Mouse (Mus musculus) intestine, postnatal 0 days (tissue): ENCODE measurements around the gene Sirt6. TPM values are rescaled to one million over a fixed set of nuclear protein-coding genes. Genes with fewer than 3 reads are reported as not detected.
A peak's percentile ranks its signal among the peaks of the same experiment; 100 is the strongest.

ENCODE experiments used
- ATAC-seq: fragments of 200-750 bp; cut with Nextera tagmentation; 2 replicates; pipeline ENCODE4 v1.8.0; 2017; ENCODE audit warnings: mild to moderate bottlenecking, moderate TSS enrichment, moderate library complexity
- H3K27ac ChIP-seq: fragments of 300-500 bp; sonication (generic); 2 replicates; pipeline ENCODE4 v1.5.1; 2014; ENCODE audit warnings: mild to moderate bottlenecking, low read depth, low read length, moderate library complexity
- H3K27me3 ChIP-seq: fragments of 300-500 bp; sonication (generic); replicated peaks from 2 replicates; pipeline ENCODE4 v1.6.1; 2014; ENCODE audit warnings: low read length, mixed read lengths; ENCODE audit not compliant: control insufficient read depth, insufficient read depth
- H3K36me3 ChIP-seq: fragments of 300-500 bp; sonication (generic); 2 replicates; pipeline ENCODE4 v1.6.1; 2014; ENCODE audit warnings: mild to moderate bottlenecking, moderate library complexity; ENCODE audit not compliant: control insufficient read depth, insufficient read depth
- H3K4me1 ChIP-seq: fragments of 300-500 bp; sonication (generic); replicated peaks from 2 replicates; pipeline ENCODE4 v1.6.1; 2014; ENCODE audit warnings: antibody characterized with exemption, low read length, mixed read lengths; ENCODE audit not compliant: control insufficient read depth, insufficient read depth
- H3K4me2 ChIP-seq: fragments of 300-500 bp; sonication (generic); replicated peaks from 2 replicates; pipeline ENCODE4 v1.6.1; 2014; ENCODE audit warnings: low read depth, mild to moderate bottlenecking, moderate library complexity
- H3K4me3 ChIP-seq: fragments of 300-500 bp; sonication (generic); 2 replicates; pipeline ENCODE4 v1.5.1; 2014; ENCODE audit warnings: low read depth, low read length
- H3K9ac ChIP-seq: fragments of 300-500 bp; sonication (generic); 2 replicates; pipeline ENCODE4 v1.6.1; 2014; ENCODE audit warnings: mild to moderate bottlenecking, low read depth, low read length
- H3K9me3 ChIP-seq: fragments of 300-500 bp; sonication (generic); 2 replicates; pipeline ENCODE4 v1.6.1; 2016; ENCODE audit warnings: mixed run types; ENCODE audit not compliant: control insufficient read depth
- CTCF ChIP-seq: sonication (generic); IDR thresholded peaks from 2 replicates; pipeline ENCODE4 v1.5.1; 2016; ENCODE audit warnings: low read depth, mild to moderate bottlenecking, control low read depth, antibody characterized with exemption, moderate library complexity
- WGBS: fragments of 180-500 bp; shearing (Covaris S2); extraction: QIAGEN DNeasy Blood & Tissue Kit; methylation state at CpG from one replicate; pipeline ENCODE4 v1.1.7; 2014; 5-methylcytosine and 5-hydroxymethylcytosine counted together
- polyA plus RNA-seq: library from polyadenylated mRNA; unstranded; fragments of >200 nt; fragmentation: Nextera tagmentation; extraction: Ambion mirVana; gene quantifications from 2 replicates; pipeline ENCODE4 v1.2.1, GENCODE M21; 2015

Sirt6 gene
- polyA plus RNA-seq, 1 experiment from 2014 or later, result 13.5 TPM

GRCm38 (mm10) chr10:81604019-81604967 lies 23.3 kb downstream of the Sirt6 start:
- TF ChIP-seq CTCF, result no peak
- Histone ChIP-seq H3K27ac (peak overlapping the region; percentile 28; the same call in 1 of the 2 replicates), H3K36me3 (no peaks in the 10 kb centered on the region), H3K4me2 (peak overlapping the region; percentile 68), H3K27me3 (no peaks in the 10 kb centered on the region), H3K4me3 (no peak overlapping the region), H3K4me1 (peaks cover 17% of the 10 kb centered on the region), H3K9me3 (no peaks in the 10 kb centered on the region), H3K9ac (no peak overlapping the region)
- WGBS, result 69% methylated on average over 12 of the region's 12 CpGs
- ATAC-seq, result 0 out of 2 replicates have a peak, but pooled peaks have one; percentile 0

DNA sequence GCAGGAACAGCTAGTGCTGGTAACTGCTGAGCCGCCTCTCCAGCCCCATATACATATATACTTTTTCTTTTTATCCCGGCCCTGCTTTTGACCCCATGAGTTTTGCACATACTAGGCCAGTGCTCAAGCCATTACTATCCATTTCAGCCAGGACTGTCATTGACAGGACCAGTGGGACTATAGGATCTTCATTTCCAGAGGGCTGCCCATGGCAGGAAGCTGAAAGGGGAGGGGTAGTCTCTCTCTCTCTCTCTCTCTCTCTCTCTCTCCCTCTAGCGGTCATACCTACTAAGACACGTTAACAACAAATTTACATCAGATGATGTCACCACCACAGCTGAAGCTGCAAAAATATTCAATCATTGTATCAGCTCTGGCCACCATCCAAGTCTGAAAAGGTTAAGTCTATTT lies 24.9 kb downstream of the Sirt6 start:
- H3K27ac ChIP-seq, result no peak overlapping the region
- ATAC-seq, result no peak
- TF ChIP-seq CTCF, result peak; percentile 83
- H3K9me3 ChIP-seq, result no peaks in the 10 kb centered on the region
- H3K4me1 ChIP-seq, result peaks cover 17% of the 10 kb centered on the region
- no peak overlapping the region for H3K9ac ChIP-seq
- H3K4me2 ChIP-seq, result no peak overlapping the region
- no peaks in the 10 kb centered on the region for H3K27me3 ChIP-seq
- H3K36me3 ChIP-seq, result no peaks in the 10 kb centered on the region
- 24% methylated on average over 4 of the region's 4 CpGs for WGBS
- no peak overlapping the region for H3K4me3 ChIP-seq

- peak overlapping the region; percentile 1; the same call in 1 of the 2 replicates for H3K4me3 ChIP-seq
- TF ChIP-seq CTCF, result no peak
- H3K27ac ChIP-seq, result no peak overlapping the region
These were observed 26.1 kb downstream of the Sirt6 start for GRCm38 (mm10) chr10:81601396-81601905.

GRCm38 (mm10) chr10:81600738-81601203 lies 26.8 kb downstream of the Sirt6 start, which contains the start of gene Tle6:
TSS of gene Tle6 (minus strand) at chr10:81601073.
- WGBS, result under 1% methylated on average over 28 of the region's 28 CpGs
- Histone ChIP-seq H3K27ac (no peak within 1 kb of the TSS), H3K4me1 (peaks cover 15% of the 10 kb centered on the region; the same call in 1 of the 2 replicates)

More at GRCm38 (mm10) chr10:81601396-81601905, 26.1 kb downstream of the Sirt6 start:
- Histone ChIP-seq H3K27me3 (no peaks in the 10 kb centered on the region), H3K9me3 (no peaks in the 10 kb centered on the region), H3K36me3 (no peaks in the 10 kb centered on the region), H3K4me2 (peak overlapping the region; percentile 60), H3K4me1 (peaks cover 15% of the 10 kb centered on the region), H3K9ac (no peak overlapping the region)
- WGBS, result 40% methylated on average over 7 of the region's 7 CpGs
- ATAC-seq, result no peak

GRCm38 (mm10) chr10:81600096-81600495 lies 27.5 kb downstream of the Sirt6 start:
- Histone ChIP-seq H3K9ac (no peak overlapping the region), H3K27me3 (no peaks in the 10 kb centered on the region), H3K36me3 (no peaks in the 10 kb centered on the region), H3K4me2 (no peak overlapping the region), H3K4me3 (no peak overlapping the region), H3K4me1 (peaks cover 15% of the 10 kb centered on the region; the same call in 1 of the 2 replicates), H3K9me3 (no peaks in the 10 kb centered on the region), H3K27ac (no peak overlapping the region)
- TF ChIP-seq CTCF, result no peak
- no peak for ATAC-seq
- 63% methylated on average over 10 of the region's 10 CpGs for WGBS

More at GRCm38 (mm10) chr10:81600738-81601203, 26.8 kb downstream of the Sirt6 start, which contains the start of gene Tle6:
- peak within 1 kb of the TSS; percentile 1; the same call in 1 of the 2 replicates for H3K4me3 ChIP-seq
- no peak for TF ChIP-seq CTCF
- H3K9ac ChIP-seq, result no peak within 1 kb of the TSS
- peak within 1 kb of the TSS; percentile 60 for H3K4me2 ChIP-seq
- ATAC-seq, result peak; percentile 79
- H3K9me3 ChIP-seq, result no peaks in the 10 kb centered on the region
- no peaks in the 10 kb centered on the region for H3K36me3 ChIP-seq
- no peaks in the 10 kb centered on the region for H3K27me3 ChIP-seq

DNA sequence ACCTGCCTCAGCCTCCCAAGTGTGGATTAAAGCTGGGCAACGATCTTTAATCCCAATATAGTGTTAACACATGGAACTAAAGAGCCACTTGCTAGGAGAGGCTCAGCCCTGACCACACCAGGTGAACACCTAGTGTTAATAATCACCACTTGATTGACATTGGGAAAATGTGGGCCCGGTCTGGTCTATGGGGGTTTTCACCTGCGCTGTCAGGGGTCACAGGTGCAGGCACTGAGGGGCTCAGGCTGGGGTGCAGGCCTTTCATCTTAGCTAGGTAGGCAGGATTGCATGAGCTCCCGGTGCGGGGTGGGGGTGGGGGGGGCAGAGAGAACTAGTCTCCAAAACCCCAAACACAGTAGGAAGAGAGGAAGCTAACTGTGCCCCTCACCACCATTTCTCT lies 28.0 kb downstream of the Sirt6 start:
- H3K9ac ChIP-seq, result no peak overlapping the region
- H3K27me3 ChIP-seq, result no peaks in the 10 kb centered on the region
- TF ChIP-seq CTCF, result no peak
- no peaks in the 10 kb centered on the region for H3K36me3 ChIP-seq
- H3K4me1 ChIP-seq, result peaks cover 12% of the 10 kb centered on the region; the same call in 1 of the 2 replicates
- H3K4me2 ChIP-seq, result no peak overlapping the region
- H3K9me3 ChIP-seq, result no peaks in the 10 kb centered on the region
- ATAC-seq, result no peak
- no peak overlapping the region for H3K27ac ChIP-seq
- H3K4me3 ChIP-seq, result no peak overlapping the region
- WGBS, result 62% methylated on average over 5 of the region's 5 CpGs
